Mouse (Mus musculus) gastrocnemius, adult 8-10 months (tissue): ENCODE results near the gene Zfp108. TPM values are rescaled to one million over a fixed set of nuclear protein-coding genes. Genes with fewer than 3 reads are reported as not detected.
"Not testable (repeated sequence)": the region's sequence is repeated elsewhere in the genome, so short reads cannot be mapped to it uniquely, and the experiment has no call there.

Source experiments
- DNase-seq, 2 experiments: peaks; one replicate each; pipeline ENCODE4 v3.0.0; 2022; ENCODE audit warnings: low spot score in 2 of 2
- total RNA-seq, 4 experiments: library from RNA; stranded (reverse); gene quantifications; 2 replicates each; pipeline ENCODE4 v1.2.4; 2022

Gene Zfp108
- 1 to 10 TPM; 2.0 to 2.4 (median 2.2) TPM for total RNA-seq

DNA sequence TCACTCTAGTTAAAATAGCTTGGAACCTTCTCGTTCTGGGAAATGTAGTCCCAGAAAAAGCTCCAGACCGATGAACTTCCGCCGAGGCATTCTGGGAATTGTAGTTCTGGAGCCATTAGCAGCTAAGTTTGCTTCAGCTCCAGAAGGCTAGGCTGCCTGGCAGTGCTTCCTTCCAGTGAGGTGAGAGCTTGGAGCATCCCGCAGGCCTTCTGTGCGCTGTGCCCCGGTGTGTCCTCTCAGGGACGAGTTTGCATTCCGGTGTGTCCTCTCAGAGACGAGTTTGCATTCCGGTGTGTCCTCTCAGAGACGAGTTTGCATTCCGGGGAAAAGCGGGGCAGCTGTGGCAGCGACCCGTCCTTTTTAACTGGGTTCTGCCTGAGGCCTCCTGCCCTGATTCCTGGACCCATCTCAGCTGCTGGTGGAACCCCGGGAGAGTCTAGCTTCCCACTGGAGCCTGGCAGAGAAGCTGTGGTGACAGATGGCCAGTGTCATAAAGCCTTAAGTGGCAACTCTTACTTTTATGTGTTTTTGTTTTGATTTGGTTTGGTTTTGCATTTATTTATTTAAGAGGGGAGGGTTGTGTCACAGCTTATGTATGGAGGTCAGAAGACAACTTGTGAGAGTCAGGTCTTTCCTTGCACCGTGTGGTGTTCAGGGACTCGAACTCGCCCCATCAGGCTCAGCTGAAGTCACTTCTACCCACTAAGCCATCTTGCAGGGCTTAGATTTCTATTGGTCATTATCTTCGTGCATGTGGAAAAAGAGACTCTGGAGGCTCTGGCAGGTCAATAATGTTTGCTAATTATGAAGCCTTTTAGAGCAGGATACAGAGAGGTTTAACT, at the start of gene Zfp108:
TSS of gene Zfp108 (plus strand) at position 162 of the 842 bp plus-strand sequence.
- peak; percentile 70 to 71 for DNase-seq

DNA sequence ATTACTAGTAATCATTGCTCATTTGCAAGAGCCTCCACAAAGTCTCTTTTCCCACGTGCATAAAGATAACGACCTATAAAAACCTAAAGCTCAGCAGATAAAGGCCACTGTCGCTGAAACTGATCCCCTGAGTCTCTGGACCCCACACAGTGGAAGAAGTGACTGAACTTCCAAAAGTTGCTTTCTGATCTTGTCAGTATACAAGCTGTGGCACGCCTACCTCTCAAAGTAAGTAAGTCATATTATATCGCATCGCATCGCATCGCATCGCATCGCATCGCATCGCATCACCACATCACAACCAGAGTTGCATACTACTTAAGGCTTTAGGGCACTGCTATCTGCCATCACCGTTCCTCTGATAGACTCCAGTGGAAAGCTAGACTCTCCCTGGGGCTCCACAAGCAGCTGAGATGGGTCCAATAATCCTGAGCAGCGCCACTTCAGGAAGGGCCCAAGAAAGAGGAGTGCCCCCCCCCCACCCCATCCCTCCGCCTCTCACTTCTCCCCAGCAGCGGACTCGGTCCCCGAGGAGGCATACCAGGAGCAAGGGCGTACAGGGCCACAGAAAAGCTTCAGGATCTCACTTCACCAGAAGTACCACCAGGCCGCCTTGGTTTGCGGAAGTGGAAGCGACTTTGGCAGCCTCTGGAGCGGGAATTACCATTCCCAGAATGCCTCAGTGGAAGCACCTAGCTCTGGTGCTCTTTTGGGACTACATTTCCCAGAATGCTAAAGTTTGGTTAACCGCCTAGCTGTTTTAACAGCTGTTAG, 46.9 kb upstream of the Zfp108 start:
- peak; percentile 10 to 38 for DNase-seq

DNA sequence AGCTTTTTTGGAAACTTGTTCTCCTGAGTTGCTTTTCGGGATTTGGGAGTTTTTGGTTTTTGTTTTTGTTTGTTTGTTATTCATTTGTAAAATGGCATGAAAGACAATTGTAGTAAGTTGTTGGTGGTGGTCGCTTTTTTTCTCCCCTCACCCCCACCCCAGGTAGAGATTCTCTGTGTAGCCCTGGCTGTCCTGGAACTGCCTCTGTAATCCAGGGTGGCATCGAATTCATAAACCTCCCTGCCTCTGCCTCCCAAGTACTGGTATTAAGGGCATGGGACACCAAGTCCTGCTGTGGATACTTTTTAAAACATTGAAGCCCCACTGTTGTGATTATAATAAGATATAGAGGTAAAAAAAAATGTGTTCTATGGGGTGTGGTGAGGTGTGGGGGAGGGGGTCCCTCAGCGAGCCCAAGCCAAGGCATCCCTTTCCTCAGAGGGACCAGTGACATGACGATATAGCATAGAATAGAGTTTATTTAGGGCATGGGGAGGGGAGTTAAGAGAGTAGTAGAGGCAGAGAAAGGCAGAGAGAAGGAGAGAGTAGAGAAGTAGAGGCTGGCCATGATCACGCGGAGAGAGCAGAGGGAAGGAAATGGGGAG, 46.2 kb upstream of the Zfp108 start:
- DNase-seq, result no peak

DNA sequence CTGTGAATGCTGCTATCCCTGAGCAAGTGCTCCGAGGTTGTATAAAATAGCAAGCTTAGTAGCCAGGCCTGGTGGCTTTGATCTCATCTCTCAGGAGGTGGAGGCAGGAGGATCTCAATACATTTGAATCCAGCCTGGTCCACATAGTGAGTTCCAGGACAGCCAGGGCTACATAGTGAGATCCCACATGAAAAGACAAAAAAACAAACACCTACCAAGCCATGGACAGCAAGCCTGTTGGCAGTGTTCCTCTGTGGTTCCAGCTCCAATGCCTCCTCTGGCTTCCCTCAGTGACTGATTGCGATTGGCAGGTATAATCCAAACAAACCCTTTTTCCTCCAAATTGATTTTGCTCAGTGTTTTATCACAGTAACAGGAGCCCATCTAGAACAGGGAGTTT, 44.3 kb upstream of the Zfp108 start:
- DNase-seq, result no peak

GRCm38 (mm10) chr7:24211343-24211742, 43.3 kb upstream of the Zfp108 start, which contains the start of gene Zfp111:
Gene Zfp111 (minus strand): TSS chr7:24211443.
- DNase-seq, result no peak

DNA sequence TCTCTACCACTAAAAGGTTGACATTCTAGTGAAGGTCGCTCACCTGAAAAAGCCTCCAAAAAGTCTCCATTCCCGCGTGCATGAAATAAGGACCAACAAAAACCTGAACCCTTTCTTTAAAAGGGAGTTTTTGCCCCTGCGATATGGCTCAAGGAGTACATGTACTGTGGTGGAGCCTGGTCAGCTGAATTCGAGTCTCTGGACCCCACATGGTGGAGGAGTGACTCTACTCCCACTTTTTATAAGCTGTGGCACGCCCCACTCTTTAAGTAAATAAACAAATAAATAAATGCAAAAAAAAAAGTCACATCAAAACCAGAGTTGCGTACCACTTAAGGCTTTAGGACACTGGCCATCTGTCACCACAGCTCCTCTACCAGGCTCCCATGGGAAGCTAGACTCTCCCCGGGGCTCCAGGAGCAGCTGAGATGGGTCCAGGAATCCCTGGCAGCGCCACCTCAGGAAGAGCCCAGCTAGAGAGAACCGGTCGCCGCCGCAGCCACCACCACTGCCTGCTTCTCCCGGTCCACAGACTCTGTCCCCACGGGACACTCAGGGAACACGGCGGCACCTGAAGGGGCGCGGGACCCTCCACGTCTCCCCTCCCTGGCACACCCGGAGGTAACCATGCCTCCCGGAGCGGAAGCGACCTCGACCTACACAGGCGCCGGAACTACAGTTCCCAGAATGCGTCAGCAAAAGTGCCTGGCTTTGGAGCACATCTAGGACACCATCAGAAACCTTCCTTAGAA, 17.4 kb upstream of the Zfp108 start, which contains the start of gene Zfp109:
TSS of gene Zfp109 (minus strand) at position 521 of the 752 bp plus-strand sequence.
- DNase-seq, result peak; percentile 20 to 25

DNA sequence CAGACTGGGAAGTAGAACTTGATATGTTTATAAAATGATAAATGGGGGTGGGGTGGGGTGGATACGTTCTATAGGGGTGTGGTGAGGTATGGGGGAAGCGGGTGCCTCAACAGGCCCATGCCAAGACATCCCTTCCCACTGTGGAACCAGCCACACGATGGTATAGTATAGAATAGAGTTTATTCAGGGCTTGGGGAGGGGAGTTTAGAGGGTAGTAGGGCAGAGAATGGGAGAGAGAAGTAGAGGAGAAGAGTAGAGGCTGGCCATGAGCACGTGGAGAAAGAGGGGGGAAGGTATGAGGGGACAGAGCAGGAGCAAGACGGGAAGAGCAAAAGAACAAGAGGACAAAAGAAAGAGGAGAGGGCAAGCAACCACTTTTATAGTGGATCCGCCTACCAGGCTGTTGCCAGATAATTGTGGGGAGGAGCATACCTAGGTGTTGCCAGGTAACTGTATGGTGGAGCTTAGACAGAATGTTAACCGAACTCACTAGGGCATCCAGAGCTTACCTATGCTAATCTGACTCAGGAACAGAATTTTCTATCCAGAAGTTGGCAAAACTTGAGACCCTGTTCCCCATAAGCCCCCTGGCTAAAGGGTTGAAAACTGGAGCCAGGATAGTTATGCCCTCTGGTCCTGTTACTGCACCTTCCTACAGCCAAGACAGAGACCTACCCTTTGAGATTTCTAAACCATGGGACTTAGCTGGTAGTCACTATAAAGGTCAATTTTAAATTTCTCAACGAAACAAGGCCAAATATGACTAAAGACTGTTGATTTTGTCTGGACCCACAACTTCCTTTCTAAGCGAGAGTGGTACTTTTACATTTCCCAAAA, 597 bp upstream of the Zfp108 start:
- DNase-seq, result no peak

GRCm38 (mm10) chr7:24259306-24259999, 4.9 kb downstream of the Zfp108 start:
- DNase-seq, result no peak

DNA sequence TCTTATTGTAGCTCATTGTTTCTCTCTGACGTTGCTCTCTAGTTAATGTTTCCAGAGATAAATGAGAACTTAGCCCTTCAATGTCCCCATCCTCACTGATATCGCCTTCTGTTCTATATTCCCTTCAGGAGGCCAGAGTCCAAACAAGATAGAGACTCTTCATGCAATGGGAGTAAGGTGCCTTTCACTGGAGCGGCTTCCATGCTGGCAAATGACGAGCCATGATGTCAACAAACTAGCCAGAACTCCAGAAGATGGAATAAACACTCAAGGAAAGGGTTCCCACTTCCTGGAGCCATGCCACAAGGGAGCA, 5.4 kb downstream of the Zfp108 start:
- no peak for DNase-seq

DNA sequence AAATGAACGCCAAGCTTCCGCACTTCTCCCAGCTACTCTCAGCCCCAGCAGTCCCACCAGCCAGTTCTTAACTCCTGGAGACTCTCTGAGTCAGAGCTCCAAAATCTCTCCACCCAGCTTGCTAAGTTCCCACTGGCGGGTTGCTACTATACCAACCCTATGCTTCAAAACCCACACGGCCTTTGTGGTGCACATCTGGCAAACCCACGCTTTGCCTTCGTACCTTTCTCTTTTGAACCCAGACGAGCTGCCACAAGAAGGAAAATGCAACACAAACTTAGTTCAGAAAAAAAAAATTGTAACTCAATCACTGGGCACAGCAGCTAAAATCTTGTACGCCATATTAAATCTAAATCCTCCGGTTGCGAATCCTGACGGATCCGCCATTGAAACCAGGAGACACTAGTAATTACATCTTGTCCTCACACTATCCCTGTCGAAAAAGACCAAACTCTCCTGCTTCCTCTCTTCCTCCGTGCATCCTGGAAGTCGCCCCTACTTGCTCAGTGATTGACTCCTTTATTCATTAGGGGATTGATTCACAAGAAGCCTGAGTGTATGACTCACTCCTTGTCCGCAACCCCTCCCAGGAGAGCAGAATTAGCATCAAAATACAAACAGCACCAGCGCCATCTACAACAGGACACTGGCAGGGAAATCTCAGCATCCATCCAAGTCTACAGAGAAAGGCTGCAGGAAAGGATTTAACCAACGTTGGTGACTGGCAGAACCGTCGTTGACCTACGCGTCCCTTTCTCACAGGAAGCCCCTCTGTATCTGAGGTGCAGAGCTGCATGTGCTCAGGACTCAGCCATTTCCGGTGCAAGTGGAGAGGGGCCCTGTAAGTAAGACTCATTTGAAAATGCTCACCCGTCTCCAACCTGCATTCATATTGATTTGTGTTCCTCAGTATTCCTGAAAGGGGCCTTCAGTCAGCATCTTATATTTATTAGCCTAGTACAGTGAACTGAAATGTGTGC, 13.9 kb downstream of the Zfp108 start:
- DNase-seq, result no peak

DNA sequence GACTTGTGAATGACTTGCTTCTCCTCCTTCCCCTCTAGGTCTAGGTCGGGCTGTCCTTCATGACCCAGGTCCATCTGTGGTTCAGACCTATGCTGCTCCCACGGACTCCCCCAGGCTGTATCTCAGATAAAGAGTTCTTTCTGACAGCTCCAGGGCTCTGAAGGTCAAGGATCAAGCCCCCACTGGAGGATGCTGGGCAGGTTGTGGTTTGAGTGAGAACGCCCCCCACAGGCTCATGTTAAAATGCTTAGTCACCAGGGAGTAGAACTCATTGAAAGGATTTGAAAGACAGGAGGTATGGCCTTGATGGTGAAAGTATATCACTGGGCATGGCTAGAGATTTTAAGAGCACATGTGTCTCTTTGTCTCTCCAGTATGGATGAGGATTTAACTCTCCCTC, 14.7 kb downstream of the Zfp108 start:
- no peak for DNase-seq

DNA sequence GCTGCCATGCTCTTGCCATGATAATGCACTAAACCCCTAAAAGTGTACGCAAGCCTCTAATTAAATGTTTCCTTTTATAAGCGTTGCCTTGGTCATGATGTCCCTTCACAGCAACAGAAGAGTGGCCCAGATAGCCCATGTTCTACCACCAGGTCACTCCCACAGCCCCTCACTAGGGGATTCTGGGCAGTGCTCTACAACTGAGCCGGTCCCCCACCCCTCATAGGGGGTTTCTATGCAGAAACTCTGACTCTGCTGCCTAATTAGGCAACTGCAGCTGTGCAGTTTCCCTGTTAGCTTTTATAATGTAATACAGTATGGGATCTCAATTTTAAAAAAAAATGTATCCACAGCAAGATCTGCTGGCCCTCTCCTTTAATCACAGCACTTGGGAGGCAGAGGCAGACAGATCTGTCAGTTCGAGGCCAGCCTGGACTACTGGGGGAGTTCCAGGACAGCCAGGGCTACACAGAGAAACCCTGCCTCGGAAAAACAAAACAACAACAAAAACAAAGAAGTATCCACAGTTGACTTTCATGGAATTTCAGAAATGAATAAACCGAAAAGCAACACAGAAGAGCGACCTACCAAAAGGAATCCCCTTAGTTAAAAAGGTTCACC, 15.2 kb downstream of the Zfp108 start:
- DNase-seq, result no peak

GRCm38 (mm10) chr7:24270288-24270672, 15.7 kb downstream of the Zfp108 start, which contains the start of gene Zfp93:
Gene Zfp93 (plus strand): TSS chr7:24270420.
- DNase-seq, result peak; percentile 28 to 55

GRCm38 (mm10) chr7:24271191-24271590, 16.6 kb downstream of the Zfp108 start:
- no peak for DNase-seq

DNA sequence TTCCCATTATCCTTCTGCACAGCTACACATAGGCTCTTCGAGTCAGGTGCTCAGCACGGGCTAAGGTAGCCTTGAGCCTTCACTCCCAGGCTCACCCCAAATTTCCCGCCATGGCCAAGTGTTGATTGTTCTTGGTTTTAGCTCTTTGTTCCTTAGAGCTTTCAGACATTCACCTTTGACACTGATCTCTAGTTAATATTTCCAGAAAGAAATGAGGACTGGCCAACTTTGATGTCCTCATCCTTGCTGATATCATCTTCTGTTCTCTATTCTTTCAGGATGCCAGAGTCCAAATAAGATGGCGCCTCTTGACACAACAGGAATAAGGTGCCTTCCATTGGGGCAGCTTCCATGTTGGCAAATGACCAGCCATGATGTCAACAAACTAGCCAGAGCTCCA, 19.9 kb downstream of the Zfp108 start:
- no peak for DNase-seq

GRCm38 (mm10) chr7:24278771-24279170, 24.2 kb downstream of the Zfp108 start:
- DNase-seq, result not testable (repeated sequence)

DNA sequence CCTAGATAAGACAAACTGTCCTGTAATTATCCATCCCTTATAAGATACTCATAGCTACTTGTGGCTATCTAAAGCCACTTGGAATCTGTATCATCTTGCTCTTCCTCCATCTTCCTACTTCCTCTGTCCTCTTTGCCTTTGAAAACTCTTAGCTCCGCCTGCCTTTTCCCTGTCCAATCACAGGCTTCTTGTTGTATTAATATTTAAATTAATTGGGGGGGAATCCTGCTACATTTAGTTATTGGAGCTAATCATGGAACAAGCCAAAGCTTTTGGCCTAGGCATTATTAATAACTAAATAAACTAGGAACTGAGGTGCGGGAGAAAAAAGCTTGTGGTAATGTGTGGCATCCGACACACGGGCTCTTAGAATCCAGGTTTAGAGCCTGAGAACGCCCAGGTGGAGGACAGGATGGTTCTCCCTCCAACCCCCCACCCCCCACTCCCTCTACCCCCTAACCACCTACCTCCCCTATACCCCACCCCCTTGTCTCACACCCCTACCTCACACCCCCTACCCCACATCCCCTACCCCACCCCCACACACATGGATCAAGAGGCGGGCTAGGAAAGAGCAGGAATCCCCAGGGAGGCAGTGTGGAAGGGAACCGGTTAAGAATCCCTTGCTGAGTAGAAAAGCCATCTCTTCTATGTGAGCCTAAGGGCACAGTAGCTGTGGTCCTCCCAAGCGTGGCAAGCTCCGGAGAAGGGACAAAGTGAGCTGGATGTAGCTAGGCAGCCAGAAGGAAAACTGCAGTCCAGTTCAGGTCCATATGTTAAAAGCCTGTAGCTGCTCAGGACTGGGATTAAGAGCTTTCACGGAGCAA, 25.6 kb downstream of the Zfp108 start:
- no peak for DNase-seq
